Mouse (Mus musculus): ENCODE data around the gene Ntrk2. TPM values are rescaled to one million over a fixed set of nuclear protein-coding genes. Genes with fewer than 3 reads are reported as not detected.
"Not testable (repeated sequence)": the region's sequence is repeated elsewhere in the genome, so short reads cannot be mapped to it uniquely, and the experiment has no call there.

The Ntrk2 gene
- polyA plus RNA-seq, 1 experiment from 2014 or later = 1.3 TPM

- H3K27me3 ChIP-seq (ENCODE audit: insufficient read depth, low read length) = no peaks in the 10 kb centered on the region
- no peak for DNase-seq
- WGBS = 68% methylated on average over 6 of the region's 6 CpGs
These were observed 224.2 kb downstream of the Ntrk2 start for GRCm38 (mm10) chr13:59030574-59030973.

GRCm38 (mm10) chr13:59040156-59040915, 234.0 kb downstream of the Ntrk2 start:
- Histone ChIP-seq H3K9me3 (ENCODE audit: low read depth, low read length) (no peaks in the 10 kb centered on the region), H3K4me3 (ENCODE audit: low read depth, low read length) (no peak overlapping the region), H3K36me3 (ENCODE audit: insufficient read depth) (no peaks in the 10 kb centered on the region), H3K4me2 (no peak overlapping the region), H3K27me3 (ENCODE audit: insufficient read depth, low read length) (no peaks in the 10 kb centered on the region), H3K27ac (ENCODE audit: low read depth) (no peak overlapping the region), H3K4me1 (ENCODE audit: insufficient read depth) (no peaks in the 10 kb centered on the region), H3K9ac (no peak overlapping the region)
- TF ChIP-seq CTCF (IDR thresholded peaks at IDR 0.05; ENCODE audit: low read depth) = no peak
- no peak for DNase-seq
- 64% methylated on average over 16 of the region's 16 CpGs for WGBS
- ATAC-seq (ENCODE audit: insufficient read depth) = no peak

More at GRCm38 (mm10) chr13:59030574-59030973, 224.2 kb downstream of the Ntrk2 start:
- H3K4me3 ChIP-seq (ENCODE audit: low read depth, low read length) = no peak overlapping the region
- H3K9me3 ChIP-seq (ENCODE audit: low read depth, low read length) = no peaks in the 10 kb centered on the region
- no peak overlapping the region for H3K27ac ChIP-seq (ENCODE audit: low read depth)
- H3K36me3 ChIP-seq (ENCODE audit: insufficient read depth) = no peaks in the 10 kb centered on the region
- no peak overlapping the region for H3K4me2 ChIP-seq
- H3K9ac ChIP-seq = no peak overlapping the region
- TF ChIP-seq CTCF (IDR thresholded peaks at IDR 0.05; ENCODE audit: low read depth) = no peak
- no peaks in the 10 kb centered on the region for H3K4me1 ChIP-seq (ENCODE audit: insufficient read depth)
- no peak for ATAC-seq (ENCODE audit: insufficient read depth)

GRCm38 (mm10) chr13:59041013-59041764, 234.8 kb downstream of the Ntrk2 start:
- no peak for ATAC-seq (ENCODE audit: insufficient read depth)
- H3K4me3 ChIP-seq (ENCODE audit: low read depth, low read length) = no peak overlapping the region
- no peak overlapping the region for H3K4me2 ChIP-seq
- no peak overlapping the region for H3K9ac ChIP-seq
- no peaks in the 10 kb centered on the region for H3K27me3 ChIP-seq (ENCODE audit: insufficient read depth, low read length)
- H3K9me3 ChIP-seq (ENCODE audit: low read depth, low read length) = no peaks in the 10 kb centered on the region
- no peaks in the 10 kb centered on the region for H3K36me3 ChIP-seq (ENCODE audit: insufficient read depth)
- WGBS = 61% methylated on average over 9 of the region's 9 CpGs
- no peak for TF ChIP-seq CTCF (IDR thresholded peaks at IDR 0.05; ENCODE audit: low read depth)
- no peak for DNase-seq
- H3K27ac ChIP-seq (ENCODE audit: low read depth) = no peak overlapping the region
- no peaks in the 10 kb centered on the region for H3K4me1 ChIP-seq (ENCODE audit: insufficient read depth)

GRCm38 (mm10) chr13:59052188-59052587, 245.8 kb downstream of the Ntrk2 start:
- ATAC-seq (ENCODE audit: insufficient read depth) = no peak
- TF ChIP-seq CTCF (IDR thresholded peaks at IDR 0.05; ENCODE audit: low read depth) = no peak
- DNase-seq = no peak
- H3K27ac ChIP-seq (ENCODE audit: low read depth) = no peak overlapping the region
- WGBS = 62% methylated on average over 4 of the region's 4 CpGs
- H3K27me3 ChIP-seq (ENCODE audit: insufficient read depth, low read length) = no peaks in the 10 kb centered on the region
- no peaks in the 10 kb centered on the region for H3K9me3 ChIP-seq (ENCODE audit: low read depth, low read length)
- no peaks in the 10 kb centered on the region for H3K36me3 ChIP-seq (ENCODE audit: insufficient read depth)
- H3K4me3 ChIP-seq (ENCODE audit: low read depth, low read length) = no peak overlapping the region
- no peak overlapping the region for H3K4me2 ChIP-seq
- no peaks in the 10 kb centered on the region for H3K4me1 ChIP-seq (ENCODE audit: insufficient read depth)
- no peak overlapping the region for H3K9ac ChIP-seq

GRCm38 (mm10) chr13:59054331-59054730, 248.0 kb downstream of the Ntrk2 start:
- H3K9me3 ChIP-seq (ENCODE audit: low read depth, low read length); H3K36me3 ChIP-seq (ENCODE audit: insufficient read depth); H3K4me3 ChIP-seq (ENCODE audit: low read depth, low read length); H3K4me2 ChIP-seq; ATAC-seq (ENCODE audit: insufficient read depth); H3K4me1 ChIP-seq (ENCODE audit: insufficient read depth); H3K9ac ChIP-seq; DNase-seq; H3K27me3 ChIP-seq (ENCODE audit: insufficient read depth, low read length); H3K27ac ChIP-seq (ENCODE audit: low read depth): not testable (repeated sequence)
- 61% methylated on average over 8 of the region's 8 CpGs for WGBS

- Histone ChIP-seq H3K4me3 (ENCODE audit: low read depth, low read length) (no peak overlapping the region), H3K4me2 (no peak overlapping the region), H3K36me3 (ENCODE audit: insufficient read depth) (no peaks in the 10 kb centered on the region), H3K9ac (no peak overlapping the region), H3K27me3 (ENCODE audit: insufficient read depth, low read length) (no peaks in the 10 kb centered on the region), H3K27ac (ENCODE audit: low read depth) (no peak overlapping the region), H3K4me1 (ENCODE audit: insufficient read depth) (no peaks in the 10 kb centered on the region), H3K9me3 (ENCODE audit: low read depth, low read length) (no peaks in the 10 kb centered on the region)
- 77% methylated on average over 4 of the region's 4 CpGs for WGBS
- DNase-seq (no peak), ATAC-seq (ENCODE audit: insufficient read depth) (no peak)
- TF ChIP-seq CTCF (IDR thresholded peaks at IDR 0.05; ENCODE audit: low read depth) = no peak
These were observed 250.5 kb downstream of the Ntrk2 start for GRCm38 (mm10) chr13:59056859-59057258.

- TF ChIP-seq CTCF (IDR thresholded peaks at IDR 0.05; ENCODE audit: low read depth) = no peak
- Histone ChIP-seq H3K9me3 (ENCODE audit: low read depth, low read length) (no peaks in the 10 kb centered on the region), H3K27me3 (ENCODE audit: insufficient read depth, low read length) (no peaks in the 10 kb centered on the region), H3K9ac (no peak overlapping the region), H3K4me1 (ENCODE audit: insufficient read depth) (no peaks in the 10 kb centered on the region), H3K27ac (ENCODE audit: low read depth) (no peak overlapping the region), H3K36me3 (ENCODE audit: insufficient read depth) (no peaks in the 10 kb centered on the region), H3K4me2 (no peak overlapping the region), H3K4me3 (ENCODE audit: low read depth, low read length) (no peak overlapping the region)
- ATAC-seq (ENCODE audit: insufficient read depth) (no peak), DNase-seq (no peak)
- 50% methylated on average over 1 of the region's 1 CpGs for WGBS
These were observed 251.5 kb downstream of the Ntrk2 start for GRCm38 (mm10) chr13:59057886-59058285.
